Mouse (Mus musculus): ENCODE measurements at regions not wholly inside any gene's neighbourhood (a gene's known extent, or its start where the extent isn't known, plus 50 kb on each side); places are given as distances from the start of the nearest gene placed in this dataset.
"Not testable (repeated sequence)": the region's sequence is repeated elsewhere in the genome, so short reads cannot be mapped to it uniquely, and the experiment has no call there.

- DNase-seq (ENCODE audit: low spot score in 2 of 2): no peak
Measured at GRCm38 (mm10) chr11:13040584-13040983, 575.8 kb upstream of the Cobl start.

DNA sequence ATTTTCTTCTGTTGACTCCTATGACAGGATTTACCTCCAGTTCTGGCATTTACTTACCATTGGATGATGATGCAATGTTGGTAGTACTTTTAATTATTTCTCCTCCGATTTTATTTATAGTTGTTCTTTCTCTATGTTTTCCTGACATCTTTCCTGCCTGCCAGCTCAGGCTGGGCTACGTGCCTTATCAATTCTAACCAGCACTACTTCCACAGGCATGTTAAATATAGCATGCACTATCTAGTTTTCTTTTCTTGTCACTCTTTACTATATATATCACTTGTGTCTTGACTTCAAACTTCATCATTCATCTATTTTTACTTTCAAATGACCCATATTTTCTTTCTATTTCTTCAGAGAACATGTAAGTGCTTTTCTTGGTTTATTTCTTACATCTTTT lies 567.7 kb upstream of the Cobl start:
- peak in 1 of 2 experiments; percentile 23 for DNase-seq (ENCODE audit: low spot score in 2 of 2)

DNA sequence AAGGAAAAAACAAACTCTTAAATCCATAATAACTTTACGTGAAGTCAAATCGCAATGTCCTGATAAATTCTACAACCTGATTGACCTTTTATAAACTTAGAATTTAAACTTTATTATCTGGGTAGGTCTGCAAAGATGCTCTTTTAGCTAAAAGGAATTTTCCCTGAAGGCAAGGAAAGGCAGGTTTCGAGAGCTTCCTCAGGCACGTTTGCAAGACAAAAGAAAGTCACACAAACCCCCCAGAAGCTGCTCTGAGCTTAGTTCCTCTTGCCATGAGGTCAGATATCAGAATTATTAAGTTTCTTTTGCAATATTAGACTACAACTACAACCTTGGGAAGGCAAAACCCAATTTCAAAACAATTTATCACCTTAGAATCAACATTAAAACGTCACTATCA lies 544.1 kb upstream of the Cobl start:
- not testable (repeated sequence) for DNase-seq (ENCODE audit: low spot score in 2 of 2)

GRCm38 (mm10) chr11:13006461-13006961 lies 541.8 kb upstream of the Cobl start:
- not testable (repeated sequence) for DNase-seq (ENCODE audit: low spot score in 2 of 2)

GRCm38 (mm10) chr11:13005228-13005627 lies 540.5 kb upstream of the Cobl start:
- DNase-seq (ENCODE audit: low spot score in 2 of 2): no peak

DNA sequence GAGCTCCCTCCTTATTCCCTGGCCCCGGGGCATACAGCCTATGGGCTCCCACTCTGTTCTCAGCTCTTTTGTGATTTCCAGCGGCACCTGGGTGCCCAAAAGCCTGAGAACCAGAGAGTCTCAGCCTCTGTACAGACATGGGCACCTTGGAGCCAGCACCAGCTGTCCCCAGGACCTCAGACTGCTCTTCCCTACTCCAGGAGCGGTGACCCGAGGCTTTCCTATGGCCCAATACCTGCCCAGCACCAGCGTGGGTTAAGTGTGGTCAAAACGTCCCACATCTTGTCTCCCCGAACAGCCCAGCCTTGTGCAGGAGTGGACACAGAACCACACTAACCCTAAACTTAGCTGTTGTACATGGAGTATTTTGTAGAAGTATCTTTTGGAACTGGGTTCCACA lies 534.5 kb upstream of the Cobl start:
- DNase-seq (ENCODE audit: low spot score in 2 of 2): no peak
